Mouse (Mus musculus) stomach, embryonic 15.5 days (tissue): ENCODE data around the gene Macrod1. TPM values are rescaled to one million over a fixed set of nuclear protein-coding genes. Genes with fewer than 3 reads are reported as not detected.

ENCODE experiments used
- ATAC-seq: fragments of 200-750 bp; cut with Nextera tagmentation; 2 replicates; pipeline ENCODE4 v1.8.0; 2017; ENCODE audit warnings: low read depth, moderate number of reproducible peaks, moderate TSS enrichment; ENCODE audit not compliant: insufficient read depth, low FRiP score
- H3K27ac ChIP-seq: fragments of 300-500 bp; sonication (generic); 2 replicates; pipeline ENCODE4 v1.5.1; 2015; ENCODE audit warnings: mild to moderate bottlenecking, inconsistent platforms
- H3K27me3 ChIP-seq: fragments of 300-500 bp; sonication (generic); replicated peaks from 2 replicates; pipeline ENCODE4 v1.6.1; 2015; ENCODE audit warnings: inconsistent platforms
- H3K36me3 ChIP-seq: fragments of 300-500 bp; sonication (generic); 2 replicates; pipeline ENCODE4 v1.6.1; 2015; ENCODE audit warnings: inconsistent platforms
- H3K4me1 ChIP-seq: fragments of 300-500 bp; sonication (generic); 2 replicates; pipeline ENCODE4 v1.6.1; 2015; ENCODE audit warnings: inconsistent platforms
- H3K4me2 ChIP-seq: fragments of 300-500 bp; sonication (generic); 2 replicates; pipeline ENCODE4 v1.6.1; 2015; ENCODE audit warnings: mild to moderate bottlenecking, inconsistent platforms
- H3K4me3 ChIP-seq: fragments of 300-500 bp; sonication (generic); replicated peaks from 2 replicates; pipeline ENCODE4 v1.5.1; 2015; ENCODE audit warnings: inconsistent platforms
- H3K9ac ChIP-seq: fragments of 300-500 bp; sonication (generic); 2 replicates; pipeline ENCODE4 v1.6.1; 2015; ENCODE audit warnings: inconsistent platforms
- H3K9me3 ChIP-seq: fragments of 300-500 bp; sonication (generic); 2 replicates; pipeline ENCODE4 v1.6.1; 2016; ENCODE audit warnings: inconsistent platforms
- WGBS: fragments of 180-500 bp; shearing (Covaris S2); methylation state at CpG from one replicate; pipeline ENCODE4 v1.1.7; 2015; 5-methylcytosine and 5-hydroxymethylcytosine counted together
- polyA plus RNA-seq: library from polyadenylated mRNA; unstranded; fragments of >200 nt; fragmentation: Nextera tagmentation; extraction: Ambion mirVana; gene quantifications from 2 replicates; pipeline ENCODE4 v1.2.1, GENCODE M21; 2015

The Macrod1 gene
- polyA plus RNA-seq, 1 experiment from 2014 or later, result 13.3 TPM

DNA sequence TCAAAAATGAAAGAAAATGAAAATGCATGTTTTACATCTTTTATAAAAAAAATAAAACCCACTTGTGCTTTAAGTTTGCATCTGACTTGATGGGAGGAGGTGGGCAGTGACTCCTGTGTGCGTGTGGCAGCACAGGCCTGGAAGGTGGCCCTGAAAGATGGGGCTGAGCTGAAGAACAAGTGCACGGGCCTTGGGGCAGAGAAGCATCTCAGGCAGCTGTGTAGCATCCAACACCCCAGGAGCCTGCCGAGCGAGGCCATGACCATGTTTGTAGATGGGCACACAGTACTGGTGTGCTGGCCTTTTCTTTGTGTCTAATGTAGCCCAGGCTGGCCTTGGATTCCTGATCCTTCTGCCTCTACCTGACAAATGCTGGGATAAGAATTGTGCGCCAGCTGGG lies 5.5 kb downstream of the Macrod1 start:
- H3K4me1 ChIP-seq, result peaks cover 28% of the 10 kb centered on the region
- WGBS, result 84% methylated on average over 5 of the region's 5 CpGs
- H3K27me3 ChIP-seq, result no peaks in the 10 kb centered on the region
- no peak for ATAC-seq
- H3K9ac ChIP-seq, result no peak overlapping the region
- no peak overlapping the region for H3K27ac ChIP-seq
- no peak overlapping the region for H3K4me3 ChIP-seq
- no peaks in the 10 kb centered on the region for H3K36me3 ChIP-seq
- H3K9me3 ChIP-seq, result no peaks in the 10 kb centered on the region
- no peak overlapping the region for H3K4me2 ChIP-seq

DNA sequence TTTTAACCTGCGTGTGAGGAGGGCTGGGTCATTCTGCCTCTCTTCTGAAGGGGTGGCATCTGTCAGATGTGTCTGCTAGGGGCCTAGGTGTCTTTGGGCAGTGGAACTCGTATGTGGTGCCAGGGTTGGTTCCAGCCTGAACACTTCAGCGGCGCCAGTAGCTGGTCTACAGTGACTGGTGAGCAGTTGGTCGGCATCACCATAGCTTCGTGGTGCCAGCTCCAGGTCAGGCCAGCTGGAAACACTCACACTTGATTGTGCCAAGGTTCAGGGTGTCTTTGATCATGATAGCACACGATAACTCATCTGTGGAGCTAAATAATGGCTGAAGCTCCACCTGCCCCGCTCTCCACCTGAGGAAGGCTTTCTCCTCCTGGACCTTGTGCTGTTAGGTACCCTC lies 6.3 kb downstream of the Macrod1 start:
- Histone ChIP-seq H3K27ac (no peak overlapping the region), H3K4me1 (peaks cover 26% of the 10 kb centered on the region), H3K36me3 (no peaks in the 10 kb centered on the region), H3K9ac (no peak overlapping the region), H3K9me3 (no peaks in the 10 kb centered on the region), H3K27me3 (no peaks in the 10 kb centered on the region), H3K4me3 (no peak overlapping the region), H3K4me2 (no peak overlapping the region)
- no peak for ATAC-seq
- 90% methylated on average over 8 of the region's 8 CpGs for WGBS

GRCm38 (mm10) chr19:7064571-7064970 lies 8.0 kb downstream of the Macrod1 start:
- H3K4me1 ChIP-seq, result peaks cover 36% of the 10 kb centered on the region
- no peak overlapping the region for H3K9ac ChIP-seq
- no peaks in the 10 kb centered on the region for H3K36me3 ChIP-seq
- 4% methylated on average over 3 of the region's 3 CpGs for WGBS
- H3K4me3 ChIP-seq, result no peak overlapping the region
- no peaks in the 10 kb centered on the region for H3K9me3 ChIP-seq
- H3K27ac ChIP-seq, result no peak overlapping the region
- H3K27me3 ChIP-seq, result no peaks in the 10 kb centered on the region
- H3K4me2 ChIP-seq, result no peak overlapping the region
- peak; percentile 57; the same call in 1 of the 2 replicates for ATAC-seq

- H3K4me2 ChIP-seq, result peak overlapping the region; percentile 33; the same call in 1 of the 2 replicates
- H3K4me1 ChIP-seq, result peaks cover 47% of the 10 kb centered on the region
- H3K9ac ChIP-seq, result no peak overlapping the region
- no peaks in the 10 kb centered on the region for H3K27me3 ChIP-seq
- WGBS, result 36% methylated on average over 15 of the region's 15 CpGs
- H3K36me3 ChIP-seq, result no peaks in the 10 kb centered on the region
- no peak overlapping the region for H3K4me3 ChIP-seq
- no peak for ATAC-seq
- no peaks in the 10 kb centered on the region for H3K9me3 ChIP-seq
- H3K27ac ChIP-seq, result peak overlapping the region; percentile 63; the same call in 1 of the 2 replicates
These were observed 9.6 kb downstream of the Macrod1 start for GRCm38 (mm10) chr19:7066034-7066827.

DNA sequence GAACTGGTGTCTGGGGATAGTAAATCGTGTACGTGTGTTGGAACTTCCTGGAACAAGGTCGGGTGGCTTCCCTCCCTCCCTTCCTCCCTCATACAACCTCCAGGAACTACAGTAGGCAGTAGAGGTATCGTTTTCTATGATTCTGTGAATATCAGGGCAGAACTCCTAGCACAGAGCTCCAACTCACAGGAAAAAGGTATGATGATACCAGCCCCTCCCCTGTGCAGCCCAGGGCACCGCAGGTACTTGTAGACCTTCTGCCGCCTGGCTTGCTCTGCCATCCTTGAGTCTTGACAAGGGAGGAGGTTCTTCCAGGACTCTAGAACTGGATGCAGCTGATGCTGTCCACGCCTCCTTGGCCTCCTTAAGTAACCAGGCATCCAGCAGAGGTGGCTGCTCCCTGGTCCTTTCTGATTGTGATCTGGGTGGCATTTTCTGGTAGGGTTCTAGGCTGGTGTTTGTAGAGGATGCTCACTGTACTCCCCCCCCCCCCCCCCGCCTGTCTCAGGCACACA lies 10.3 kb downstream of the Macrod1 start:
- H3K27ac ChIP-seq, result peak overlapping the region; percentile 63; the same call in 1 of the 2 replicates
- no peaks in the 10 kb centered on the region for H3K36me3 ChIP-seq
- no peak for ATAC-seq
- no peak overlapping the region for H3K9ac ChIP-seq
- no peaks in the 10 kb centered on the region for H3K9me3 ChIP-seq
- no peak overlapping the region; the same call in 1 of the 2 replicates for H3K4me2 ChIP-seq
- 34% methylated on average over 7 of the region's 8 CpGs for WGBS
- H3K4me3 ChIP-seq, result no peak overlapping the region
- H3K27me3 ChIP-seq, result no peaks in the 10 kb centered on the region
- H3K4me1 ChIP-seq, result peaks cover 49% of the 10 kb centered on the region

DNA sequence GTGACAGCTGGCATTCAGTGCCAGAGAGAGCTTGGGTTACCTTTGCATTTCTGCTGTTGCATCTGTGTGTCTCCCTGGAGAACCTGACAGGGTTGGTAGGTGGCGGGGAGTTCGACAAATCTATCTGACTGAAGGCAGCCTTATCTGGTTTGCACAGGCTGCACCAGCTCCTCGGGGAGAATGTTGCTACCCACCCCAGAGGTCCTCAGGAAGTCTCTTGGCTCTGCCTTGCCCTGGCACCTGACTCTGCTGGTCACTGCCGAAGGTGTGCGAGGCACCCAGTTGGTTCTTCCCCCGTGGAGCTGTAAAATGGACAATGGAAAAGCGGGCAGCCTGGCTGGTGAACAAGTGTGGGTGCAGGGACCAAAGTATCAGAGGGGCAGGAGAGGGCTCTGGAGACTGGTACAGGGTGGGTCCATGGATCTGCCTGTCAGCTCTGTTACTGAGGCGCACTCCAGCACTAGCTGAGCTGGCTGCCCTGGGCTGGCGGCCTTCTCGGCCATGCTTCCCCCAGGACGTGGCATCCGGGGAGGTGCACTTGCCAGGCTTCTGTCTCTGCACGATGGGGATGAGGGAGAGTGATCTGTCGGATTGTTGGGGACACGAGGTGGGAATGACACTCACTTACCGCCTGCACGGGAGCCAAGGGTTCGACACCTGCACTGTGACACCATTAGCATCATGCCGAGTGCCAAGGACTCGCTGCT lies 10.9 kb downstream of the Macrod1 start:
- no peak overlapping the region for H3K9ac ChIP-seq
- peaks cover 54% of the 10 kb centered on the region for H3K4me1 ChIP-seq
- H3K9me3 ChIP-seq, result no peaks in the 10 kb centered on the region
- WGBS, result 49% methylated on average over 20 of the region's 20 CpGs
- no peak for ATAC-seq
- H3K27ac ChIP-seq, result no peak overlapping the region
- H3K4me3 ChIP-seq, result no peak overlapping the region
- H3K36me3 ChIP-seq, result no peaks in the 10 kb centered on the region
- no peak overlapping the region for H3K4me2 ChIP-seq
- no peaks in the 10 kb centered on the region for H3K27me3 ChIP-seq

GRCm38 (mm10) chr19:7068136-7068535 lies 11.5 kb downstream of the Macrod1 start:
- no peaks in the 10 kb centered on the region for H3K9me3 ChIP-seq
- ATAC-seq, result peak; percentile 19; the same call in 1 of the 2 replicates
- peaks cover 54% of the 10 kb centered on the region for H3K4me1 ChIP-seq
- H3K27ac ChIP-seq, result no peak overlapping the region
- H3K27me3 ChIP-seq, result no peaks in the 10 kb centered on the region
- H3K4me2 ChIP-seq, result no peak overlapping the region
- WGBS, result 5% methylated on average over 14 of the region's 14 CpGs
- H3K4me3 ChIP-seq, result no peak overlapping the region
- H3K36me3 ChIP-seq, result no peaks in the 10 kb centered on the region
- no peak overlapping the region for H3K9ac ChIP-seq

GRCm38 (mm10) chr19:7068661-7069531 lies 12.3 kb downstream of the Macrod1 start:
- WGBS, result 66% methylated on average over 11 of the region's 11 CpGs
- no peak overlapping the region for H3K9ac ChIP-seq

DNA sequence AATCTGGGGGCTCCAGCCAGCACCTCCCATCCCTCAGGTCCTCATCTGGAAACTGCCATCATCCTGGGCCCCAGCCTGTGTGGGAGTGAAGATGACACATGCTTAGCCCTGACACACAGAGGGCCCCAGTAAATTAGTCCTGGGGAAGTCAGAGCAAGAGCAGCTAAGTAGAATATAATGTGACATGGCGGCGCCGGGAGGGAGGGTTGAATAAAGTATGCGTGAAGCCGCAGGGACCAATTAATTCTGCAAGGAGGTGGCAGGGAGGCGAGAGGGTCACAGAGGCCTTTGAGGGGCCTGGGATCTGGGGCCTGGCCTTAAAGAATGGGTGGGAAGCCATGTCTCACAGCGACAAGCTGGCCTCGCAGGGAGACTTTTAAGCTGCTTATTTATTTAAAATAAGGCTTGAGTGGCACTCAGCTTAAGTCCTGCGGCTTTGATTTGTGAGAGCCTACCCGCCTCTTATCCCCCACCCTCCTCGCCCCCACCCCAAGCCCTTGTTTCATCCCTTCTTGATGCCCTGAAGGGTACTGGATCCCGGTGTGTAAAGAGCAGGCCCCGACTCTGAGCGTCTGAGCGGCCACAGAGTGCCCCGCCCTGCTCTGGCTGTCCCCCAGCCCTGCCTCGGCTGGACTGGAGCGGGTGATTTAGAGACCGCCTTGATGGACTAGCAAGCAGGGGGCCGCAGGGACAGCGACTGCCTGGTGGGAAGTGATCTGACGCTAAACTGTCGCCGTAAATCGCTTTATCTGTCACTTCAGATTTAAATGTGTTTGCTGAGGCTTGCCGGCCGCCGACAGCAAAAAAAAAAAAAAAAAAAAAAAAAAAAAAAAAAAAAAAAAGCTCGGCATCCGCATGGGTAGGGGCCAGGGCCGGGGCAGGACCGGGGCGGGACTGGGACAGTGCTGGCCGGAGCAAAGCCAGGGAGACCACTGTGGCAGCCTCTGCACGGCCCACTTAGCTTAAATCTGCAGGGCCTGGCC lies 13.5 kb downstream of the Macrod1 start:
- no peaks in the 10 kb centered on the region for H3K27me3 ChIP-seq
- H3K4me3 ChIP-seq, result no peak overlapping the region; the same call in 1 of the 2 replicates
- no peaks in the 10 kb centered on the region for H3K36me3 ChIP-seq
- H3K27ac ChIP-seq, result no peak overlapping the region
- H3K4me2 ChIP-seq, result peak overlapping the region; percentile 43
- no peak for ATAC-seq
- no peaks in the 10 kb centered on the region for H3K9me3 ChIP-seq
- peaks cover 54% of the 10 kb centered on the region for H3K4me1 ChIP-seq
- no peak overlapping the region for H3K9ac ChIP-seq
- WGBS, result 15% methylated on average over 35 of the region's 35 CpGs

More at GRCm38 (mm10) chr19:7068661-7069531, 12.3 kb downstream of the Macrod1 start:
- no peaks in the 10 kb centered on the region for H3K9me3 ChIP-seq
- H3K4me1 ChIP-seq, result peaks cover 54% of the 10 kb centered on the region
- no peak overlapping the region for H3K4me2 ChIP-seq
- no peak for ATAC-seq
- no peaks in the 10 kb centered on the region for H3K27me3 ChIP-seq
- H3K27ac ChIP-seq, result no peak overlapping the region
- H3K36me3 ChIP-seq, result no peaks in the 10 kb centered on the region
- H3K4me3 ChIP-seq, result no peak overlapping the region

GRCm38 (mm10) chr19:7070775-7071174 lies 14.2 kb downstream of the Macrod1 start:
- WGBS, result 26% methylated on average over 4 of the region's 4 CpGs
- H3K4me2 ChIP-seq, result peak overlapping the region; percentile 43
- H3K4me3 ChIP-seq, result no peak overlapping the region
- H3K27me3 ChIP-seq, result no peaks in the 10 kb centered on the region
- peaks cover 52% of the 10 kb centered on the region for H3K4me1 ChIP-seq
- H3K27ac ChIP-seq, result peak overlapping the region; percentile 18; the same call in 1 of the 2 replicates
- no peak for ATAC-seq
- no peaks in the 10 kb centered on the region for H3K36me3 ChIP-seq
- no peak overlapping the region for H3K9ac ChIP-seq
- H3K9me3 ChIP-seq, result no peaks in the 10 kb centered on the region
